Mouse (Mus musculus): ENCODE measurements at regions not wholly inside any gene's neighbourhood (a gene's known extent, or its start where the extent isn't known, plus 50 kb on each side); places are given as distances from the start of the nearest gene placed in this dataset.

- TF ChIP-seq CTCF (IDR thresholded peaks at IDR 0.05; ENCODE audit: low read depth, low read length) = no peak
- TF ChIP-seq POLR2A (IDR thresholded peaks at IDR 0.05; ENCODE audit: borderline replicate concordance, low read depth, low read length) = no peak
Observed at GRCm38 (mm10) chr14:97093389-97093788, 574.5 kb upstream of the Klhl1 start.

Data from bone marrow macrophage, adult 2 months (primary cell).